26 mouse cellular contexts compared by ENCODE assay signal in genomic region chr16:45005280-45005679, GRCm38 (mm10).
DNase-seq lines count a peak whose midpoint lies in the region; ATAC-seq and TF ChIP-seq lines count a peak whose summit lies in the region.
"Had no signal": no experiment of that assay in that cellular context is flagged by ENCODE, and none has a peak within 500 bp of the region (broad histone marks: within the 10 kb centered on the region; RNA-seq: fewer than 3 reads in every experiment).

No protein-coding gene starts in this region.

- no peak for TF ChIP-seq CTCF in G1E (IDR thresholded peaks at IDR 0.05; ENCODE audit: low read depth, low read length)

- H3K27me3 ChIP-seq in G1E (ENCODE audit: insufficient read depth, low read length), result peaks cover 7% of the 10 kb centered on the region
- H3K27me3 ChIP-seq in splenic B cell, adult 2 months (ENCODE audit: control insufficient read depth, insufficient read depth, low read length, poor library complexity, severe bottlenecking), result no peaks in the 10 kb centered on the region
- H3K27me3 ChIP-seq: embryonic facial prominence, embryonic 15.5 days; forebrain, embryonic 12.5 days; heart, embryonic 12.5 days; neural tube, embryonic 15.5 days; Patski had no signal

- no peak overlapping the region for H3K4me3 ChIP-seq in G1E (ENCODE audit: low read depth, low read length)
- H3K4me3 ChIP-seq: embryonic facial prominence, embryonic 15.5 days; forebrain, embryonic 12.5 days; heart, adult 2 months; heart, embryonic 12.5 days; neural tube, embryonic 15.5 days had no signal

- no peaks in the 10 kb centered on the region for H3K36me3 ChIP-seq in G1E (replicated peaks)
- no peaks in the 10 kb centered on the region for H3K36me3 ChIP-seq in splenic B cell, adult 2 months (ENCODE audit: control insufficient read depth, insufficient read depth, low read length, poor library complexity, severe bottlenecking)
- H3K36me3 ChIP-seq: embryonic facial prominence, embryonic 15.5 days; forebrain, embryonic 12.5 days; heart, embryonic 12.5 days; neural tube, embryonic 15.5 days had no signal

- no peaks in the 10 kb centered on the region for H3K9me3 ChIP-seq in G1E (replicated peaks)
- H3K9me3 ChIP-seq: embryonic facial prominence, embryonic 15.5 days; forebrain, embryonic 12.5 days; heart, embryonic 12.5 days; neural tube, embryonic 15.5 days had no signal

- ATAC-seq in G1E (ENCODE audit: extremely low read depth, insufficient number of reproducible peaks, low FRiP score, poor library complexity, severe bottlenecking), result peak; percentile 34
- ATAC-seq in granulocyte monocyte progenitor cell, adult 5-6 weeks (replicated peaks; ENCODE audit: poor library complexity, severe bottlenecking), result peak; percentile 89
- ATAC-seq: hindbrain, embryonic 16.5 days; Patski had no signal

- H3K4me1 ChIP-seq in G1E (ENCODE audit: insufficient read depth, low read depth, low read length), result peaks cover 9% of the 10 kb centered on the region
- H3K4me1 ChIP-seq: embryonic facial prominence, embryonic 15.5 days; forebrain, embryonic 12.5 days; heart, embryonic 12.5 days; neural tube, embryonic 15.5 days had no signal

- peak; percentile 56 for DNase-seq in lung, postnatal 36 days
- DNase-seq in lung, postnatal 25 days (ENCODE audit: low spot score), result no peak
- DNase-seq in G1E (ENCODE audit: low spot score), result no peak
- peak; percentile 45 for DNase-seq in splenic B cell, adult 2 months (ENCODE audit: low read depth, low spot score)
- no peak for DNase-seq in cerebellum, adult 11 months
- DNase-seq in thymus, postnatal 36 days, result no peak
- DNase-seq: adrenal gland, postnatal 10 days; cerebellum, adult 11-12 months; cerebellum, postnatal 10 days; gastrocnemius, postnatal 25 days; heart, adult 2 months; heart, postnatal 10 days; kidney, adult 18-20 months; kidney, postnatal 4 days; liver; lung, adult 2 months; lung, postnatal 10 days; midbrain, embryonic 14.5 days; right cerebral cortex, adult 18-20 months had no signal

Comparison
In these comparisons a context has a peak if more than half of its experiments do, and no peak if none do; other contexts are left out.
1. DNase-seq: peak in lung, postnatal 36 days (single experiment) and splenic B cell, adult 2 months (single experiment); none in lung, postnatal 25 days (single experiment), G1E (single experiment), cerebellum, adult 11 months (single experiment) and thymus, postnatal 36 days (0 of 2).